Mouse (Mus musculus) gastrocnemius, postnatal 14 days (tissue): ENCODE data around the gene Cntn6. TPM values are rescaled to one million over a fixed set of nuclear protein-coding genes. Genes with fewer than 3 reads are reported as not detected.

ENCODE experiments used
- DNase-seq: peaks from one replicate; pipeline ENCODE4 v3.0.0; 2021; ENCODE audit warnings: mixed read lengths
- intact Hi-C: fragments of 180-260 bp; cut with DNase I; formaldehyde crosslinking; loops from one replicate; pipeline ENCODE4 v1.15.1; 2025; ENCODE audit warnings: low total_unique reads
- total RNA-seq, 2 experiments: library from RNA; stranded (reverse); gene quantifications; 2 replicates each; pipeline ENCODE4 v1.2.3; 2021

Cntn6 gene
- total RNA-seq, 2 experiments from 2014 or later = not detected

DNA sequence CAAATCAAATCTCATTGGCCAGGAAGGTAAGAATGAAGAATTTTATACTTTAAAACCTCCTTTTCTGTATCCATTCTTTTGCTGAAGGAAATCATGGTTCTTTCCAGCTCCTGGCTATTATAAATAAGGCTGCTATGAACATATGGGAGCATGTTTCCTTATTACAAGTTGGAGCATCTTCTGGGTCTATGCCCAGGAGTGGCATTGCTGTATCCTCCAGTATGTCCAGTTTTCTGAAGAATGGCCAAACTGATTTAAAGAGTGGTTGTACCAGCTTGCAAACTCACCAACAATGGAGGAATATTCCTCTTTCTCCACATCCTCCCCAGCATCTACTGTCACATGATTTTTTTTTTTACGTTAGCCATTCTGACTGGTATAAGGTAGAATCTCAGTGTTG, 241.7 kb downstream of the Cntn6 start:
- intact Hi-C loops = no loop called here
- no peak for DNase-seq

DNA sequence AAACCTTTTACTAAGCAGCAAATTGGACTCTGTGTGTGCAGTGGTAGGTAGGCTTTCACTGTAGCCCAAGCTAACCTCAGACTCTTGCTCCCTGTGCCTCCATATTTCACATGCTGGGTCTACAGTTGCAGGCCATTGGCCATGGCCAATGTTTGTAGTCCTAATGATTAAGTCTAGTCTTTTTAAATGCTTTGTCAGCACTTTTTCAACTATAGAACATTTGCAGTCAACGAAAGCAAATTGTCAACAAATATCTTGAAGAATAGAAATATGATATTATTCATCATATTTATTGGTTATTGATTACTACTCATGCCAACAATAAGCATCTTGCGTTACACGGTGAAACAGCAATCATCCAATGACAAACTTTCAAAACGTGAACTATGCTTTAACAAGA, 246.4 kb downstream of the Cntn6 start:
- no peak for DNase-seq

DNA sequence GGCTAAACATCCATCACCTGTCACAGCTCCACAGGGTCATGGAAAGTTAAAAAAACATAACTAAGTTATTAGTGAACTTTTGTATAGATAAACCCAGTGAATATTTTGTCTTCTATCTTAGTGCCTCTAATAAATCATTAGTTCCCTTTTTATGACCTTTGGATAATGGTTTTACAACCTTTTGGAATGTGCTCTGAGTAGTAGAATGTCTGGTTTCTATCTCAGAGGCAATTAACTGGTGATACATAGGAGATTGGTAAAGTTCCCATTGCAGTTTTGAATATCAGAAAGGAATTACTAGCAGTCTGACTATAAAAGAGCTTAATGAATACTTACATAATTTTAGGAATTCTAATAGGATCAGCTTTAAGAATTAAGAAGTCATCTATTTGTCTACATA, 265.5 kb downstream of the Cntn6 start:
- intact Hi-C loops = no loop called here
- DNase-seq = no peak

More for the DNA sequence above, 246.4 kb downstream of the Cntn6 start:
- intact Hi-C loops = no loop called here

DNA sequence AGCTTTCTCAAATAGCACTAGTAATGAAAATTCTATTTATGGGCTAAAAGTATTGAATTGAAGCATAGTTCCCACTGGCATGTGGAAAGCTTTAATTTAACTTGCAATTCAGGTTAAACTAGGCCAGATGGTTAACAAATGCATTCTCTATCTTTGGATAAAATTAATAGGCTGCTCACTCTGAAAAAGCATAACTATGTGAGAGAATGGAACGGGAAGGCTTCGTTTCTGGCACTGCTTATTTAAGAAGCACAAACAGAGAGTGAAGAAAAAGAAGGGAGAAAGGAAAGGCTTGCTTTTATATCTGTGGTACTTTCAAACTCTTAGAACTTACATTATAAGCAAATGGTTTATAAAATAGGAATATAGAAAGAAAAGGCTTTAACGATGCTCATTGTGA, 268.6 kb downstream of the Cntn6 start:
- no peak for DNase-seq
- intact Hi-C loops = no loop called here

DNA sequence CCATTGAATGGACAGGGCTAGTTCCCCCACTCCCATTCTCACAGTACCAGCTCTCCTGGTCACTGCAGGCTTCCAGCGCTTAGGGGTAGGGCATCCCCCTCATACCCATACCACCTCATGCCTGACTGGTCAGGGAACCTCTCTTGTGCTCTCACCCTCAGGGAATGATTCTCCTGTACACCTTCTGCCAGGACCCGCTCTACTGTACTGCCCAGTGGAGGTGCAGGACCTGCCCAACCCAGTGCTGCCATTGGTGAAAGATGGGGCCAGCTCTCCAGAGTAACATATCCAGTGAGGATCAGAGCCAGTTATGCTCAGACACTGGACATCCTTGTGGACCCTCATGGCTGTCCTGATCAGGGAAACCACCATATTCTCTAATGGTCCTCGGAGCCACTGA, 291.3 kb downstream of the Cntn6 start:
- intact Hi-C loops = no loop called here
- DNase-seq = no peak

DNA sequence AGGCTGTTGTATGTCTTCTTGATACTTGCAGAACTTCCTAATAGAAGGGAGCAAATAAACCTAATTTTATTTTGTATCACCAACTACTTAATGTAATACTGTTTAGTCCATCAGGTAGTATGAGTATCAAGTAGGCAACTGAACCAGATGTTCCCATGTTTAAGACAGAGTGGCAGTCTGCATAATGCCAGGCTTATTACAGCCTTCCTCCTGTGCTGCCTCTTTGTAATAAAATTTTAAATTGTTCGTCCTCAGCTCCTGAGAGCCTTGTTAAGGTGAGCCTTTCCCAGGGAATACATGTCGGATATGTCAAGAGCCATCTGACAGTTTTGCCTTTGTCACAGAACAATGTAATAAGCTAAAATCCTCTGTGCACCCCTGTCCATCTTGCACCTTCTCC, 294.9 kb downstream of the Cntn6 start:
- no peak for DNase-seq
- intact Hi-C loops = no loop called here

DNA sequence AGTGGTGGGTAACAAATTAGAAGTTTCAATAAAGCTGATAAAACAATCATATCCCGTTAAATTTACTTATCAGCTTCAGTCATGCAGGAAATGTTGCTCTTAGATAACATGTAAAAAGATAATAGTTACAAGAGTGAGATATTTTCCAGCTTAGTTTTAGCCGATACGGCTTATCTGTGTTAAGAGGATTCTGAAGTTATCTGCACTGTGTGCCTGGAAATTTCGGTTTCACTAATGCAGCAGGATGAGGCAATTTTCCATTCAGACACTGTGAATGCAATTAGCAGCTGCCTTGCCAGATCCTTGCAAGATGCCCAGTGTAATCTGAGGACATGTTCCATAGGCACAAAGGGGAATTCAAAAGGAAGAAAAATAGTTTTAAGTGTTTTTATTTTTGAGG, 315.9 kb downstream of the Cntn6 start:
- DNase-seq = no peak
- intact Hi-C loops = no loop called here

DNA sequence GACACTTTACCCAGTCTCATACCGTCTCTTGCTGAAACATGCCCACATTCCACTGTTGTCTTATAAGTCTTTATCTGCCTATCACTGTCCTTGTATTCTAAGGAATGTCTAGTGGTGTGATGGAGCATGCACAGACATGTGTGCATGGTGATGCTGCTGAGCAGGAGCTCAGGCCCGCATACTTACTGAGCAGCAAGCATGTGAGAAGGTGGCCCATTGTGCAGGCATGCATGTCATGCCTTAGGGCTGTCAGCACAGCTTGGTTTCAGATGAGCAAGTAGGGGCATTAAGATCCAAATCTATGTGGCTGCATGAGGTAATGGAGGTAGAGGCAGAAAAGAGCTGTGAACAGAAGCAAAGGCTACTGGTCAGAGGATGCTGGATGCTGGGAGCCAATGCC, 323.0 kb downstream of the Cntn6 start:
- intact Hi-C loops = no loop called here
- no peak for DNase-seq

DNA sequence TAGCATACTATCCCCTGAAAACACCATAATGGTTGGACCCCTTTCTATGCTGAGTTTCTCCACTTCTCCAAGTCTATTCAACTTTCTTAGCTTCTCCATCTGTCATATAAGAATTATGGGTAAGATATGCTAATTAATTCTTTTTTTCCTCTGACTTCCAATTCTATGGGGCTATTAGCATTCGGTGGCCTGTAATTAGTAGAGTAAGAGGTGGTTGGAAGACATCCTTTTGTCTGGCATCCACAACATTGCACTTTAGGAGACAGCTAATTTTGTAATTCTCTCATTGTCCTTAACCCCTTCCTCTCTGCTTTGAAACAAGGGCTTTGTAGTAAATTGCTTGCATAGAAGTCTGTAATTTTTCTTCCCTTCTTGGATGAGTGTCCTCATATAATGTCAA, 387.1 kb downstream of the Cntn6 start:
- intact Hi-C loops = no loop called here
- no peak for DNase-seq

DNA sequence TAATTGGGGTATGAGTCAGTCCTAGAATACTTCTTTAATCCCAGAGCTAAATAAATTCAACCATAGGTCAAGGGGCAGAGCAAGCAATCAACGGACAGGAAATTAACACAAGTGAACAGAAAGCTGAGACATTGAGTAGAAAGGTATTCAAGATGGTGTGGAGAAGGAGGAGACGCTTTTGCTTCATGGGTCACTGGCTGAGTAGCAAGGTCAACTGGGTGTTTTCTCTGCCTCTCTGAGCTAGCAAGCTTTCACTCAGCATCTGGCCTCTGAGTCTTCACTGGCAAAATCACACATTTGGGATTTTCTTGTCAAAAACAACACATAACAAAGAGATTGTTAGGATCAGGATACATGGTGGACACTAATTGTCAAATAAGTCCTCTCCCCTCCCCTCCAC, 391.4 kb downstream of the Cntn6 start:
- intact Hi-C loops = no loop called here
- DNase-seq = no peak

DNA sequence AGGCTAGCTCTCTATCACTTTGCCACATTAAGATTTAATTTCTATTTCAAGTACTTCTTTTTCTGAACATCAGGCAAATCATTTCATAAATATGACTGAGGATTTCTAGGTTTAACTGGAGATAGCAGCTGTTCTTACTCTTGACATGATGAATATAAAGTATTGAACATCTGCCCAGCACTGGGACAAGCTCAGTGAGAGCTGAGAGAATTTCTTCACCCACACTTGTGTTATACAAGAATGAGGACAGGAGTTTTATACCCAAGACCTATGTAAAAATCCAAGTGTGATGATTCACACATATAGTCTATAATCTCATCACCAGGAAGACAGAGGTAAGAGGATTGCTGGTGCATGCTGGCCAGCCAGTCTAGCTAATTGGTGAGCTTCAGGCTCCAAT, 393.2 kb downstream of the Cntn6 start:
- DNase-seq = no peak
- intact Hi-C loops = no loop called here

DNA sequence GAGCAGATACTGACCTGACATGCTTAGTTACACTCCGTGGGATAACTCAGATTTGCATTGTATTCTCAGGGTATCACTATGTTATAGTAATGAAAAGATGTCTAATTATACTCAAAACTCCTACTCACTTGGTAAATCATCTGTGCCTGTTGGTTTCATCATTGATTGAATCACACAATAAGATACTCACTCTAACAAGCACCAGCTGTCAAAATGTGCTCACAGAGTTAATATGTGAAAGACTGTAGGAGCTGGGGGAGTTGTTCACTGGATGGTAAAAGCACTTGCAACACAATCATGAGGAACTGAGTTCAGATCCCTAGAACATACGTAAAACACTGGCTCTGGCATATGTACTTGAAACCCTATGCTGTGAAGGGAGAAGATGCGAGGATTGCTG, 398.5 kb downstream of the Cntn6 start:
- DNase-seq = no peak
- intact Hi-C loops = no loop called here
